Mouse (Mus musculus) midbrain, embryonic 15.5 days (tissue): ENCODE measurements around the gene Rmdn2. TPM values are rescaled to one million over a fixed set of nuclear protein-coding genes. Genes with fewer than 3 reads are reported as not detected.

Experiments used
- ATAC-seq: fragments of 200-750 bp; cut with Nextera tagmentation; replicated peaks from 2 replicates; pipeline ENCODE4 v1.8.0; 2017; ENCODE audit warnings: moderate TSS enrichment
- H3K27ac ChIP-seq: fragments of 300-500 bp; sonication (generic); 2 replicates; pipeline ENCODE4 v1.5.1; 2015; ENCODE audit warnings: mild to moderate bottlenecking, inconsistent platforms
- H3K27me3 ChIP-seq: fragments of 300-500 bp; sonication (generic); replicated peaks from 2 replicates; pipeline ENCODE4 v1.6.1; 2015; ENCODE audit warnings: inconsistent platforms
- H3K36me3 ChIP-seq: fragments of 300-500 bp; sonication (generic); replicated peaks from 2 replicates; pipeline ENCODE4 v1.6.1; 2015; ENCODE audit warnings: inconsistent platforms
- H3K4me1 ChIP-seq: fragments of 300-500 bp; sonication (generic); 2 replicates; pipeline ENCODE4 v1.6.1; 2015; ENCODE audit warnings: inconsistent platforms
- H3K4me2 ChIP-seq: fragments of 300-500 bp; sonication (generic); 2 replicates; pipeline ENCODE4 v1.6.1; 2015; ENCODE audit warnings: inconsistent platforms, mild to moderate bottlenecking, moderate library complexity
- H3K4me3 ChIP-seq: fragments of 300-500 bp; sonication (generic); 2 replicates; pipeline ENCODE4 v1.5.1; 2015; ENCODE audit warnings: mild to moderate bottlenecking, inconsistent platforms
- H3K9ac ChIP-seq: fragments of 300-500 bp; sonication (generic); 2 replicates; pipeline ENCODE4 v1.6.1; 2015; ENCODE audit warnings: mild to moderate bottlenecking, inconsistent platforms
- H3K9me3 ChIP-seq: fragments of 300-500 bp; sonication (generic); 2 replicates; pipeline ENCODE4 v1.6.1; 2016; ENCODE audit warnings: inconsistent platforms
- WGBS: fragments of 180-500 bp; shearing (Covaris S2); methylation state at CpG from one replicate; pipeline ENCODE4 v1.1.7; 2015; ENCODE audit warnings: mixed read lengths; 5-methylcytosine and 5-hydroxymethylcytosine counted together
- polyA plus RNA-seq: library from polyadenylated mRNA; unstranded; fragments of >200 nt; fragmentation: Nextera tagmentation; extraction: Ambion mirVana; gene quantifications from 2 replicates; pipeline ENCODE4 v1.2.1, GENCODE M21; 2015

Gene Rmdn2
- polyA plus RNA-seq, 1 experiment from 2014 or later: 8.6 TPM

- Histone ChIP-seq H3K4me3 (no peak overlapping the region), H3K27me3 (0 out of 2 replicates have a peak, but pooled peaks cover 5% of the 10 kb centered on the region), H3K9ac (no peak overlapping the region), H3K4me2 (no peak overlapping the region), H3K4me1 (peaks cover 11% of the 10 kb centered on the region; the same call in 1 of the 2 replicates), H3K27ac (no peak overlapping the region), H3K9me3 (no peaks in the 10 kb centered on the region), H3K36me3 (no peaks in the 10 kb centered on the region)
- WGBS: 25% methylated on average over 4 of the region's 4 CpGs
- ATAC-seq: no peak
Measured at GRCm38 (mm10) chr17:79733039-79733438, 121.4 kb downstream of the Rmdn2 start.

- Histone ChIP-seq H3K9me3 (no peaks in the 10 kb centered on the region), H3K9ac (no peak overlapping the region), H3K27ac (no peak overlapping the region), H3K4me3 (no peak overlapping the region), H3K27me3 (no peaks in the 10 kb centered on the region), H3K4me1 (0 out of 2 replicates have a peak, but pooled peaks cover 2% of the 10 kb centered on the region), H3K4me2 (no peak overlapping the region), H3K36me3 (no peaks in the 10 kb centered on the region)
- WGBS: 71% methylated on average over 3 of the region's 3 CpGs
- ATAC-seq: no peak
Measured at GRCm38 (mm10) chr17:79737598-79737997, 125.9 kb downstream of the Rmdn2 start.

- no peak overlapping the region for H3K27ac ChIP-seq
- ATAC-seq: no peak
- H3K9ac ChIP-seq: no peak overlapping the region
- no peaks in the 10 kb centered on the region for H3K4me1 ChIP-seq
- H3K4me3 ChIP-seq: no peak overlapping the region
- no peaks in the 10 kb centered on the region for H3K36me3 ChIP-seq
- WGBS: 58% methylated on average over 5 of the region's 5 CpGs
- H3K9me3 ChIP-seq: no peaks in the 10 kb centered on the region
- H3K4me2 ChIP-seq: no peak overlapping the region
- no peaks in the 10 kb centered on the region for H3K27me3 ChIP-seq
Measured at GRCm38 (mm10) chr17:79738847-79739498, 127.3 kb downstream of the Rmdn2 start.

- no peaks in the 10 kb centered on the region for H3K9me3 ChIP-seq
- H3K4me3 ChIP-seq: no peak overlapping the region
- no peaks in the 10 kb centered on the region for H3K27me3 ChIP-seq
- no peak overlapping the region for H3K4me2 ChIP-seq
- no peaks in the 10 kb centered on the region for H3K36me3 ChIP-seq
- WGBS: 89% methylated on average over 5 of the region's 5 CpGs
- H3K4me1 ChIP-seq: no peaks in the 10 kb centered on the region
- no peak for ATAC-seq
- no peak overlapping the region for H3K9ac ChIP-seq
- no peak overlapping the region for H3K27ac ChIP-seq
Measured at GRCm38 (mm10) chr17:79742635-79743034, 131.0 kb downstream of the Rmdn2 start.

Other genes starting within 250 kb of the Rmdn2 start
- 7.0 and 7.4 TPM in 2 replicates for gene Cyp1b1, start 103.2 kb downstream of the Rmdn2 start, polyA plus RNA-seq